Mouse (Mus musculus): ENCODE results near the gene Acvr2a. TPM values are rescaled to one million over a fixed set of nuclear protein-coding genes. Genes with fewer than 3 reads are reported as not detected.
A peak's percentile ranks its signal among the peaks of the same experiment; 100 is the strongest.

Gene Acvr2a
- total RNA-seq, 2 experiments from 2014 or later = 21.7 to 25.8 TPM

DNA sequence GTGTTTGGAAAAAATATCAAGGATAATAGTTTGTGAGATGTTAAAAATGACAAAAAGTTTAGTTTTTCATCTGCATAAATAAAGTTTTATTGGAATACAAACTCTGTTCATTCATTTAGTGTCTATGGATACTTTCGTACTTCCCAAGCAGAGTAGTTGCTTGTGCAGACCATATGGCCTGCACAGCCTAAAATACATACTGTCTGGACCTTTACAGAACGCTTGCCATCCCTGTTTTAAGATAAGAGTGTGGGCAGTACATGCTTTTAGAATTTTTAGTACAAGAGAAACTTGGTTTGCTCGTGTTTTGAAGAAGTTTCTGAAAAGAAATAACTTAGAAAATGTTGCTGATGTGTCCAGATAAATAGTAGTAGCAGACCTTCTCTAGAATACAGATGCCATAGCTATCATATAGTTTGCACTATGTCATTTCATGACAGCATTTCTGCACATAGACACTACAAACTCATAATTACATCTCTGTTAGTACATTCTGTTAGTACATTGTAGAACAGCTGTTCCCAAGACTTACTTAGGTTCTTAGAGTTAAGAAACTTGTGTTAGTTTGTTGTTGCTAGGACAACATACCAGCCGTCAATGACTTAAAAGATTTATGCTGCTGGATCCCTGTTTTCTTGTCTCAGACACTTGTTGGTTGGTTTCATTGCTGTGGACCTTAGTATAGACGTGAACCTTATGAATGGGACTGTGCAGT, 54.4 kb downstream of the Acvr2a start:
- no peak for DNase-seq

DNA sequence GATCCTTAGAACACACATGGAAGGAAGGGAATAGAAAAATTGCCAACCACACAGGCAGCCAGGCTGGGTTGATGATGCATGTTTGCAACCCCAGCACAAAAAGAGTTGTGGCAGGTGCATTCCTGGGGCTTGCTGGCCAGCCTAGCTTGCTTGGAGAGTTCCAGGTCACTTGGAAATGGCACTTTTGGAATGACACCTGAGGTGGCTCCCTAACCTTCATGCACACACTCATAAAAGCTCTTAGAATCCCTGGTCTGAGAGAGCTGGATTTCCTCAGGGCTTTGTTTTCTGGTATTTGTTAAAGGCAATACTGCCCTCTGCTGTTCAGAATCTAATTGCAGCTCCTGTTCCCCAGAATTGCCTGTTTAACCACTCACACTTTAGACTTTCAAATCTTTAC, 72.0 kb downstream of the Acvr2a start:
- DNase-seq = peak; percentile 44

DNA sequence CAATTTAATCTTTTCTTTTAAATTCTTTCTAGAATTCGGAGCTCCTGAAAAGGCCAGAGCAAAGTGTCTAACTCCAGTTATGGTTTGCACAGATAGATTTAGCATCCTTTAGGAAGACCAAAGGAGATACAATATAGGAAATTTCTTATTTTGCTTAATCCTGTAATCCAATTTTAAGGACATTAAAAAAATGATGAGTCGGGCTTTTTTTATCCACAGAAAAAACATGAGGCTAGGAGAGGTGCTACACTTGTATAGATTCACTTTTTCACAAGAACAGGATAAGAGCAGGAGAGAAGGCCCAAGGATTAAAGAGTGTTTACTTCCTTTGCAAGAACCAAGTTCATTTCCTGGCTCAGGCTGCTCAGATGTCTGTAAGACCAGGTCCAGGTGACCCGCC, 81.3 kb downstream of the Acvr2a start:
- no peak for DNase-seq

DNA sequence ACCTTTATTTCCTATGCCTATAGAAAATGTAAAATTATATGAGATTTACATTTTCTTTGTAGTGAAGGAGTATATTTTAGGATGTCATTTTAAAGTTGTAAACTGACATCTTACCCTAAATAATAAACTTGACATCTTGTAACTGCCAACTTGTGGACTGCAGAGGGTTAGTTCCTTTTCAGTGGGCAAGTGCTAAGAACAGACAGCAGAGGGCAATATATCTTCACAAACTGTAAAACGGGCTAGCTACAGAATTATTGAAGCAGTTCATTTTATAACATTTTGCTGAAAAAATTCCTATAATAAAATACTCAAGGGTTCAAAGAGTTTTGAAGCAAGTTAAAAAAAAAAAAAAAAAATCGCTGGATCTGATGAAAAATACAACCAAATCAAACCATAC, 95.0 kb downstream of the Acvr2a start:
- no peak for DNase-seq

DNA sequence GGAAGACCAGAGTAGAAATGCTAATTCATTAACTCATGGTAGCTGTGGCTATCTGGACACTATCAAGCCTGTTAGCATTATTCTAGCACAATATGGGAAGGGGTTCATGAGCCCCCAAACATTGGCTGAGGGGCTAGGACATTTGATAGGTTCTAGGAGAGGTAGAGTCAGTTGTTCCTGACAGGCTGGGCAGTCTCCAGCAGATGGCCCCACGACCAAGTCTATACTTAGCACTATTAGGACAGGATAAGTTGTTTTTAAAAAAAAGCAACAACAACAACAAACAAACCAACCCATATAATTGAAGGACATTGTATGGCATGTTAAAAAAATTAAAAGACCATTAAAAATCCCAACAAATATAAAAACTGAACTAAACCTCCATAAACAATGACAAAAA, 100.3 kb downstream of the Acvr2a start:
- DNase-seq = no peak

DNA sequence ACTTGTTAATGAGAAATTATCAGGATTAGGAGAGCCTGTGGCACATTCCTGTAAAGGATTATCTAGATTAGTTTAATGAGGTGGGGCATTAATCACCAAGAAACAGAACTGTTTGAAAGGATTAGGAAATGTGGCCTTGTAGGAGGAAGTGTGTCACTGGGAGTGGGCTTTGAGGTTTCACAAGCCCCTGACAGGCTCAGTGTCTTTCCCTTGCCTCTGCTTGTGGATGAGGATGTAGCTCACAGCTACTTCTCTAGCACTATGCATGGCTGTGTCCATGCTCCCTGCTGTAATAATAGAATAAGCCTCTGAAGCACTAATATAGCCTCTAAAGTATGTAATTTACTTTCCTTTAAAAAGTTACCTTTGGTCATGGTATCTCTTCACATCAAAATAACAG, 101.9 kb downstream of the Acvr2a start:
- no peak for DNase-seq

DNA sequence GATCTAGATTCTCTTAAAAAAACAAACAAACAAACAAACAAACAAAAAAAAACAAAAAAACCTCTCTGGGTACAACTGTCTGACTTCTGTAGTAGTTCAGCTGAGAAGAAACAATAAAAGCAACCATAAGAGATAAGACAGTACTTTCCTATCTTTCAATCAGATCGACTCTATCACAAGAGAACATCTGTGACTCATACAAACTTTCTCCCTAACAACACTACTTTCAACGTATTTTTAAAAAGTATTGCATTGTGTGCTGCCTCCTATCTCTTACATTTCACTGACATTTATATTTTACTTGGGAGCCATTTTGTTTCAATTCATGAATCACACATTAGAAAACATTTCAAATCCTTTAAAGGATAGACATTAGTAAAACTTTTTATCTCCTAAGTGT, 121.1 kb downstream of the Acvr2a start:
- DNase-seq = no peak

DNA sequence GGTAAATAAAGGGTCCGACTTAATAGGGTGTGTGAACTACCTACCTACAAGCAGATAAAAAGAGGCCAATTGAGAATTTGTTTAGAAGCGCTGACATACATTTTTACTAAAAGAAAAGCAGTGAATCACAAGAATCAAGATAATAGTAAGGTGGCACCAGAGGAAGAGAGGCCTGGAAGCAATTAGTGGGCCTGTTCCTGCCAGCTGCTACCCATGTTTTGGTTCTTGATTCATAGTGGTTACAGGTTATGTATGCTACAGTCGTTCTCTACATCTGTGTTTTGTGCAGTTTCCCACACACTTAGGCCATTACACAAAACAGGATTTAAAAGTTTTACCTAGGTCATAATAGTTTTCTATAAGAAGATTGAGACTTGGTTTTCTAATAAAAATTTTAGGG, 133.9 kb downstream of the Acvr2a start:
- DNase-seq = no peak

DNA sequence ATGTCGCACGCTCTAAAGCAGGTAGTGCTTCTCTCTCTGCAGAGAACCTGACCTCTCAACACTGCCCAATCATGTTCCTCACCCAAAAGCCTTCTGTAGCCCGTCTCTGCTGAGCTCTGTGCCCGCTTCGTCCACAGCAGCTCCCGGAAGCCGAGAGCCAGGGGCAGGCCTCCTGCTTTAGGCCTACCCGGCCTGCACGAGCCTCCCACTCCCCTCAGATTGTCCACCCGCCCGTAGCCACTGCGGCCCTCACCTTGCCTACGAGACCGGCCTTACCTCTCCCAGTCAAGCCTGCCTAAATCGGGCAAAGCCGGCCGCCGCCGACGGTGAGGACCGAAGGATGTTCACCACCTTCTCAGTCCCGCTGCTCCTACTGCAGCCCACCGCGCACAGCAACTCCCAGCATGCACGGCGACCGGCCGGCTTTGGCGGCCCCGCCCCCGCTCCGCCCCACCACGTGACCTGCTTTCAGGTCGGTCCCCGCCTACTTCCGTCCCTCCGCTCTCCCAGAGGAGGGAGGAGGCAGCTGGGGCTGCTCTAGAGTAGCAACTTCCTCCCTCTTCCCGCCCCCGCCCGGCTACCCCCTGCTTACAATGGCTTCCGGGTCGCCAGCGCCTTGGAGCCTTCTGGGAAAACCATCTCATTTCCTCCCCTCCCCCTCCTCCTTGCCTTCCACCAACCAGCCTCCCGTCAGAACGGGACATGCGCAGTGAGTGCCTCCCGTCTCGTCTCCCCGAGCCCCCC, 135.1 kb downstream of the Acvr2a start, which contains the start of gene Mbd5:
TSS of gene Mbd5 (plus strand) at position 668 of the 744 bp plus-strand sequence.
- DNase-seq = peak; percentile 99

DNA sequence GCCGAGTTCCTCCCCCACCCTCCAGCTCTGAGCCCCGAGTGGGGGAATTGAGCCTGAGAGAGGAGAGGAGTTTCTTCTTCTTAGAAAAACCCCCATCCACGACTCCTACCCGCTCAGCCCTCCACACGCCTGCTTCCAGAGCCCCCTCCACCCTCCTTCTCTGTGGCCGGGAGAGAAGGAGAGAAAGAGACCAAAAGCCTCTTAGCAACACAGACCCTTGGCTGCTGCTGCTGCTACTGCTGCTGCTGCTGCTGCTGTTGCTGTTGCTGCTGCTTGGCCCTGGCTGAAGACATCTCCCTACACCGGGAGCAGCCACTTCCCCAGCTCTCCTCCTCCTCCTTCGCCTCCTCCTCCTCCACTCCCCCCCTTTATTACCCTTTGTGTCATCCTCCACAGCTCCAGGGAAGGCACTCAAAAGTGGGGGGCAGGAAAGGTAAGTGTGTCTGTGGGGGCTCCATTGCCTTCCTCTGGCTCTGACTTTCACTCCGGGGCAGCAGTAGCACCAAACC, 135.9 kb downstream of the Acvr2a start:
- peak; percentile 33 for DNase-seq

DNA sequence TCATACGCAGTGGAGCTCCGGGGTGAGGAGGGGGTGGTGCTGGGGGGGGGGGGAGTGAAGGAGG, 136.2 kb downstream of the Acvr2a start, which contains the start of gene Orc4:
TSS of gene Orc4 (minus strand) at position 26 of the 64 bp plus-strand sequence.
- DNase-seq = no peak

DNA sequence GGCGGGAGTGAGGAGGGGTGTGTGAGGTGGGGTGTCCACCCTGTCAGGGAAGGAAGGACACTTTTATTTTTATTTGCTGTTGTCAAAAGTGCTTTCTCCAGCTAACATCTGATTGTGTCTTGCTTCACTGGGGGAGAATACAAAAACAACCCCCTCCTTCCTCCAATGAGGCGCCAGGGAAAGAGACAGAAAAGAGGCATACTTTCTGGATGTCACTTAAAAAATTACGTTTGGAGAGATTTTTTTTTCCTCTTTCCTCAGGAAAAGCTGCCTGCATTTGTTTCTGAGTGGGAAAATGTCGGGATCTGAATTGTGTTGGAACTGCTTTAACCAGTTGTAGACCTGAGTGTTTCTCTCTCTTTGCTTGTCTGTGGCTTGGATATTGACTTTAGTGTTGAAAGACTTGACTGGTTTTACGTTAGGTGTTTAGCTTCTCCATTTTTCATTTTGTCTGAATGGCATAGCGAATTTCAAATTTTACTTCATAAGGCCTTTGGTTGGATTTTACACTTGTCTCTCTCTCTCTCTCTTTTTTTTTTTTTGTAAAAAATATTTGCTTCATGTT, 136.5 kb downstream of the Acvr2a start:
- no peak for DNase-seq

Other genes starting within 250 kb of the Acvr2a start
- 10 to 100 TPM; 33.2 to 38.0 TPM for gene Mbd5, start 135.4 kb downstream of the Acvr2a start, total RNA-seq (2021)
- gene Orc4, start 136.2 kb downstream of the Acvr2a start, total RNA-seq (2021) = 10 to 100 TPM; 29.3 to 35.8 TPM

Measured in gastrocnemius, postnatal 10 days (tissue).